Mouse (Mus musculus): ENCODE data around the gene Adat1.

Adat1 gene

GRCm38 (mm10) chr8:111968541-111968940 lies 23.6 kb downstream of the Adat1 start:
- no peak for DNase-seq (ENCODE audit: low spot score in 2 of 2)

DNA sequence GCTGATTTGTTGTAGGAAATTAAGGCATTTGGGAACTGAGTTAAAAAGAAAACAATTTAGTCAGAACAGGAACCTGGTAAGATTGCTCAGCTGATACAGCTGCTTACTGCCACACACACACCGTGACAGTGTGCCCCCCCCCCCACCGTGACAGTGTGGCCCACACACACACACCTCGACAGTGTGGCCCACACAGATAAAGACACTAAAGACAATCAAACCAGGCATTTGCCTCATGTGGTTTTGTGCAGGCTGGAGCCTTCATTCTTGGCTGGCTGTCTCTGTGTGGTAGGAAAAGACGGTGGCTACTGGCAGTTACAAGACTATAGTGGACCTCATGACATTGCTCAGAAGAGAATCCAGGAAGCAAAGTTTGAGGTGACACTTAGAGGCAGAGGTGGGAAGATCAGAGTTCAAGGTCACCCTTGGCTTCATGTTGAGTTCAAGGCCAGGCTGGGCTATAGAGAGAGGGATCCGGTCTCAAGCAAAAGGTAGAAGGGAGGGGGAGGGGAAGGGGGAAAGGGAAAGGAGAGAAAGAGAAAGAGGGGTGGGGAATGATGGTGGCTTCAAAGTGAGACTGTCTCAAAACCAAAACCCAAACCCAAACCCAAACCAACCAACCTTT lies 24.7 kb downstream of the Adat1 start:
- DNase-seq (ENCODE audit: low spot score in 2 of 2) = no peak

- DNase-seq (ENCODE audit: low spot score in 2 of 2) = no peak
Observed at GRCm38 (mm10) chr8:111964849-111965561, 27.1 kb downstream of the Adat1 start.

DNA sequence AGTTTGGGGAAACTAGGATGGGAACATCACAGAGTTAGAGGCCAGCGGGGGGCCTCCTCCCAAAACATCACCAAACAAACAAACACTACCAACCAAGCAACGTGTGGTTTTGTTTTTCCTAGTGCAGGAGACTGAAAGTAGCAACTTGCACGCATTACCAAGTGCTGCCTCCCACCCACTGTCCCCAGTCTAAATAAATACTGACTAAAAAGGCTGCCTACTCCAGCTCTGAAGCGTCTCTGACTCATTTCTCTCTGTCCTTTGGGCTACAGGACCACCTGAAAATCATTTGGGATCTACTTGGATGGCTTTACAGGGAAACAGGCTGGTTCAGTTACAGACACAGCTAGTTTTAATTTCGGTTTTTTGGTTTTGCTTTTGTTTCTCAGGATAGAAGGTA lies 27.8 kb downstream of the Adat1 start:
- DNase-seq (ENCODE audit: low spot score in 2 of 2) = no peak

- no peak for DNase-seq (ENCODE audit: low spot score in 2 of 2)
Observed at GRCm38 (mm10) chr8:111963546-111963945, 28.6 kb downstream of the Adat1 start.

DNA sequence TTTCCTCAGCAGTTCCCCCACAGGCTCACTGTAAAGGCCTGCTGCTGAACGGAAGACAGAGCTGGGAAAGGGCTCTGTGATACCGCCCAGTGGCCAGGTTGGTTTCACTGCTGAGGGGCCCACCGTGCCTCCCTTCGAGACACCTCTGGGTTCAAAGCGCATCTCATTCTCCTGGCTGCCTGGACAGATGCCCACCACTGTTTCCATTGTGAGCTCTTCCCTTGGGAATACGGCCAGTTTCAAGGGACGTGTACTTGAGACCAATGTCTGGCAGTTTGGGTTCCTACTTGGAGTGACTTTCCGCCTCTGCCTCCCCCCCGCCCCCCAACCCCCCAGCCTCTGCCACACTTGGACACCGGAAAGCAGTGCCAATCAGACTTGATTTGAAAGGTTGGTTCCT lies 29.0 kb downstream of the Adat1 start:
- no peak for DNase-seq (ENCODE audit: low spot score in 2 of 2)

- no peak for DNase-seq (ENCODE audit: low spot score in 2 of 2)
Observed at GRCm38 (mm10) chr8:111962589-111962988, 29.5 kb downstream of the Adat1 start.

DNA sequence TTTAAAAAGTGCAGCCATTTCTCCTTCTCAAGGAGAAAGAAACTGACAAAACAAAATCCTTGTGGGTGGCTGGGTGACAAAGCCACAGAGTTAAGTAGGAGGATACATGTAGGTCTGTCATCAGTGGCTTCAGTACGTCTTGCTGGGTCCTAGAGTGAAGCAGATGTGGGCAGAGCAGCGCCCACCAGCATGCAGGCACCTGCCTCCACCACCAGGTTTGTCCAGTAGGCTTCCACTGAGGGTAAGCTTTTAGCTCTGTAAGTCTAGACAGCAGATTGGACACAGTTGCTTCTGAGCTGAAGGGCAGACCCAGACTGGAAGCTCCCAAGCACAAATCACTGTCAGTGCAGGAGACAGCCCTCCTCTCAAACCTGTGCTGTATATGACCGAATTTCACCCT lies 30.8 kb downstream of the Adat1 start:
- no peak for DNase-seq (ENCODE audit: low spot score in 2 of 2)

DNA sequence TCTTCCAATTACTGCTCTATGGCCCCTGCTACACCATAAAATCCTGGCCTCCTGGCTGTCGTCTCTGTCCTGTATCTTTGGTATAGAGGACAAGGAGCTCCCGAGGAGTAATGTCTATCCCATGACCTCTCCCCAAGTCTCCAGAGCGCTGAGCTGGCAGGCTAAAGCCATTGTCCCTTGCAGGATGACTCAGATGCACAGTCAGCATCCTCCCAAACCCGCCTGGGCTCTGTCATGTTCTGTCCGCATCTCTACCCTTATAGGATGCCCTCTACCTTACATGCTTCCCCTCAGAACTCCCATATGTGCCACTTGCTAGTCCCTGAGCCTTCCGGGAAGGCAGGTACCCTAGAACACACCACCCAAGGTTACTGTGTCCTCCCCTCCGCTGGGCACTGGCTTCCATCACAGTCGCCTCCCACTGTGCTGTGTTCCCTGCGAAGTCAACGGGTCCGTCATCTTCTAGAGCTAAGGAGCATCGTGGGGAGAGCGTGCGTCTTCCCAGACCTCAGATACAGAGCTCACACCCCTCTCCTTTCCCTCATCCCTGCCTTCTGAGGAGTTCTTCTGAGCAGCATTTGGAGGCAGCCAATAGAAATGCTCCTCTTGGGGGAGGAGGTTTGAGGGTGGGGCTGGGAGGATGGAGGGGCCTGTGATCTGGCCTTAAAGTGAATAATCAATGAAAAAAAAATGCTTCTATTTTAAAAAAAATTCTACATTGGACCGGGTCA lies 31.3 kb downstream of the Adat1 start:
- no peak for DNase-seq (ENCODE audit: low spot score in 2 of 2)

DNA sequence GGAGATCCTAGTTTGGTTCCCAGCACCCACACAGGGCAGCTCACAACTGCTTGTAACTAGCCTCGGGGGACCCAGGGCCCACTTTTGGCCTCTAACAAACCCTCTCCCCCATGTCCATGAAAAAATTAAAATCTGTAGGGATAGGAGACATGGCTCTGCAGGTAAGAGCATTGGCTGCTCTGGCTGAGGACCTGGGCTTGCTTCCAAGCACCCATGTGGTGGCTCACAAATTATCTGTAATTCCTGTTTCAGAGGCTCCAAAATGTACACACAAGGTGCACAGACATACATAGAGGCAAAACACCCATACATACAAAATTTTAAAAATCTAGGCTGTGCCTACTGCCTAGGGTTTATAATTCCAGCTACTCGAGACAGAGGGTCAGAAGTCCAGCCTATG lies 34.9 kb downstream of the Adat1 start:
- DNase-seq (ENCODE audit: low spot score in 2 of 2) = no peak

DNA sequence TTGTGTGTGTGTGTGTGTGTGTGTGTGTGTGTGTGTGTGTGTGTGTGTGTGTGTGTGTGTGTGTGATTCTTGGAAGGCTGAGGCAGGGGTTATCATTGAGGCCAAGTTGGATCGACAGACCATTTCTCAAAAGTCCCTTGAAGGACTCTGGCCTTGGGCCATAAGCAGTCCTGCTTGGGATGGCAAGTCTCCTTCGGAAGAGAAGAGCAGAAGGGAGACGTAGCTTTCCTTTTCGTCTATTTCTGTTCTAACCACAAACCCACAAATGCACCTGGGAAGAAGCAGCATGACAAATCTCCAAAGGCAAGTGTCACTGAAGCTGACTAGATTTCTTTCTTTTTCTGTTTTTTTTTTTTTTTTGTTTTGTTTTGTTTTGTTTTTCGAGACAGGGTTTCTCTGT lies 36.2 kb downstream of the Adat1 start:
- no peak for DNase-seq (ENCODE audit: low spot score in 2 of 2)

GRCm38 (mm10) chr8:111954844-111955594 lies 37.1 kb downstream of the Adat1 start:
- no peak for DNase-seq (ENCODE audit: low spot score in 2 of 2)

DNA sequence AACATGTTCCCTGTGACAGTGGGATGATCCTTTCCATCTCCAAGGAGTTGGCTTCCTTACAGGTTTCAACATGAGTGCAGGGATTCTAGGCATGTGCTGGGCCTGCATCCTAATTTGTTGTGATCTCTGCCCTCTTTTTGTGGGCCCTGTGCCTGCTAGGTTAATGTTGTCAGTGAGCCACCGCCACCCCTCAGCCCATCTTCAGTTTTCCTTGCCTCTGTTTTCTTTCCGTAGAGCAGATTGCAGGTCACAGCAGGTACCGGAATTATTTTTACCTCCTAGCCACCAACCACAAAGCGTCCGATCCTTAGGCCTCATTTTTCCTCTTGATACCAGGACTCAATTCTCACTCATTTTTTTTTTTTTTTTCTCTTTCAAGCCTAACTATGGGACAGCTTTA lies 40.2 kb downstream of the Adat1 start:
- no peak for DNase-seq (ENCODE audit: low spot score in 2 of 2)

DNA sequence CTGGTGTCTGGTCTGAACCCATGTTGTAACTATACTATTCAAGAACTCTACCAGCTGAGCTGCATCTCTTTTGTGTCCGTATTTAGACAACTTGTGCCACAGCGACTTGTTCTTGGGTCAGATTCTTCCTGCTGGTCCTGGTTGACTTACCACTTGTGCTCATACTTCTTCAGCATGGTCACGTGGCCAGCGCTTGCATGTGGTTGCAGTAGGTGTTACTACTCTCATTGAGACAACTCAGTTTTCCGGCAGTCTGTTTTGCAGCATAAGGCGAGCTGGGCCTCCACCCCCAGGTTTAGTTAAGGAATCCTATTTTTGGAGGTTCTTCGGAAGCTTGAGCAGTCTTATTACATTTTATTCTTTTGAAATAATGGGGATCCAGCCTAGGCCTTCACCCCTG lies 40.8 kb downstream of the Adat1 start:
- peak in 1 of 2 experiments; percentile 24 for DNase-seq (ENCODE audit: low spot score in 2 of 2)

- DNase-seq (ENCODE audit: low spot score in 2 of 2) = no peak
Observed at GRCm38 (mm10) chr8:111950846-111951245, 41.3 kb downstream of the Adat1 start.

DNA sequence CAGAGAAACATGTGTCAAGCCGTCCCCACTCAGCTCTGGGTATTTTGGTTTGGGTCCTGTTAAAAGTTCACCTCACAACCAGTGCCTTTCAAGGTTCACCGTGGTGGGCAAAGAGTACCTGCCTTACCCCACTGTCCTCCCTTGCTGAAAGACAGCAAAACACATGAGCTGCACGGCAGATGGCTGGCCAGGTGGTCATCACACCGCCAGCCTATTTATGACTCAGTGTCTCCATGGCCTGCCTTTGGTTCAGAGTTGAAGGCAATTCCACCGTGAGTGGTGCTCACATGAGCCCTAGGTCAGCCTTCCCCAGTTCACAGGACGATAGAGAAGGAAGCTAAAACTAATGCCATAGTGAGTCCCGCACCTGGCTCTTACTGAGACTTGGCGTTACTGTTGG lies 44.1 kb downstream of the Adat1 start:
- no peak for DNase-seq (ENCODE audit: low spot score in 2 of 2)

DNA sequence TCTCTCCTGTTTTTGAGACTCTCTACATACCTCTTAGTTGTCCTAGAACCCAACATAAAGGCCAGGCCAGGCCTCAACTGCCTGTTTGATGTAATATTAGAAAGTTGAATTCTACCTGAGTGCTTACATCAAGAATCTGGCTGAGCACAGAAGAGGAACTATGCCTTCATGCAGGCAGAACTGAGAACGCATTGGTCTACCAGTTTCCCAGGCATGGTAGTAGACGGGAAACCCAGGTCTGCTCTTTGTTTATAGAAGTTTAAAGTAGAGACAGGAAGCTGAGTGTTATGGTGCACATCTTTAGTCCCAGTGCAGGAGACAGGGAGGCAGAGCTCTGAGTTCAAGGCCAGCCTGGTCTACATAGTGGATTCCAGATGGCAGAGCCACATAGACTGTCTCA lies 45.0 kb downstream of the Adat1 start:
- no peak for DNase-seq (ENCODE audit: low spot score in 2 of 2)

- DNase-seq (ENCODE audit: low spot score in 2 of 2) = no peak
Observed at GRCm38 (mm10) chr8:111943544-111943943, 48.6 kb downstream of the Adat1 start.

DNA sequence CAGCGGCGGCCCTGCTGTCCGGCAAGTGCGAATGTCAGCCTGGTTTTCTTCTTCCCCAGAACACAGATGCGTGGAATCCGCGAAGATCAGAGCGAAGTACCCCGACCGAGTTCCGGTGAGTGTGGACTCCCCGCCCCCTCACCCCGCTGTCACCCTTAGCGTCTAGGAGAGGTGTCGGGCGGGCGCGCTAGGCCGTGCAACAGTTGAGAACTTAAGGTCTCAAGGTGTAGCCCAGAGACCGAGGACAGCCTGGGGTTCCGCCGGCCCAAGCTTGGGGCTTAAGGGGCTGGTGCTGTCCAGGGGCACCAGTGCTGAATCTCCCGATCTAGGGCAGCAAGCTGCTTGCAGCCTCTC lies 51.0 kb downstream of the Adat1 start:
- peak; percentile 21 to 44 for DNase-seq (ENCODE audit: low spot score in 2 of 2)

DNA sequence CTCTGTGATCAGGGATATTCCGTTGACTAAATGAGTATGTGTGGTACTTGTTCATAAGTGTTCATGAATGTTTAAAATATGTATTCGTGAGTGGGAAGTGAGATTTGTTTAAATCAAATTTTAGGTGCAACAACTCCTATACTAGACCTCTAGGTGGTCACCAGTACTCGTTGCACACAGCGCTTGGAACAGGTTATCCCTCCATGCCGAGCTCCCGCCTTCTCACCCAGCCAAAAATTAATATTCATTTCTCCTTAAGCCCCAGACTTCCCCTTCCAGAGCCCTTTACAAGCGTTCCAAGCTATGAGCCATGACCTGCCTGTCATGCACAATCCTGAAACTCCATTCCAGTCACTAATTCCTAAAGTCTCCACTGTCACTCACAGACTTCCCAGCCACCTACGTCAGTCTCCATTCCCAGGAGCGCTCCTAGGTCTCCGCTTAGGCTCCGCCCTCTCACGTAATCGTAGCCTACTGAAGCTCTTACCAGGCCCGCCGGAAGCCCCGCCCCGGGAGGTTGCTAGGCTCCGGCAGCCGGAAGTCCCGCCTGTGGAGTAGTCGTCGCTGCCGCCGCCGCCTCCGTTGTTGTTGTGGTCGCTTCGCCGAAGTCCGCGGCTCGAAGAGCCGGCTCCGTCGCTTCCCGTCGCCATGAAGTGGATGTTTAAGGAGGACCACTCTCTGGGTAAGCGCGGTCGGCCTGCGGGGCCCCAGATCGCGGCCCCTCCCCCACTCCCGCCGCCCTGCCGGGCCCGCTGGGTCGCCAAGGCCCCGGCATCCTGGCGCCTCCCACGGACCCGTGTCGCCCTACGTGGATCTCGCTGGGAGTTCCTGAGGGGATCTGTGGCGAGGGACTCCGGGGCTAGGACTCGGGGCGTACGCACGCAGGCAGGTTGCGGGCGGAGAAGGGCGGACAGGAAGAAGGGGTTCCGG lies 51.7 kb downstream of the Adat1 start, which contains the start of gene Gabarapl2:
Gene Gabarapl2, plus strand, starts transcription at position 533 of the 930 bp plus-strand sequence.
- DNase-seq (ENCODE audit: low spot score in 2 of 2) = peak; percentile 91 to 95

DNA sequence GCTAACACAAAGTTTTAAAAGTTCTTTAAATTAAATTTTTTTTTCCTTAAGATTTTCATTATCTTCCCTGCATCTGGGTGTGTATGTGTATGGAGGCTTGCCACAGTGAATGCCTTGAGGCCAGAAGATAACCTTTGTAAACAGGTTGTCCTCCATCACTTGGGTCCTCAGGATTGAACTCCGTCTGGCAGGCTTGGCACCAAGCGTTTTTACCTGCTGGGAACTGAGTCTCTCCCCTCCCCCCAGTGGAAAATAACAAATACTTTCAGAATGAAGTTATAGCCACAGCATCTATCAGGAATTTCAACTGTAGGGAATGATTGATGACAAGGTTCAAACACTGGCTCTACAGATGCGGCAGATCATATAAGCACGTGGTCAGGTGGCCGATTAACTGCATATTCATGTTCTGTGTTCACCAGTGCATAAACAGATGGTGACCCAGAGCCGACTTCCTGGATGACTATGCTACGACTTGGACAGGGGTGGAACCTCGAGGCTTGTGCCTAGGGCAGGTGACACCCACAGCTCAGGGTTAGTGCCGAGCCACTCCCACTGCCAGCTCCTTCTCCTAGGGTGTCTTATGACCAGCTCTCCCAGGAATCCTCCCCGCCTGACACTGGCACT lies 52.5 kb downstream of the Adat1 start:
- DNase-seq (ENCODE audit: low spot score in 2 of 2) = peak; percentile 35 to 43
